Mouse (Mus musculus) G1E (cell line): ENCODE results near the gene Myh9.

ENCODE experiments used
- CTCF ChIP-seq: IDR thresholded peaks from 2 replicates; pipeline ENCODE4 v1.5.1; 2012; ENCODE audit warnings: low read depth, low read length, inconsistent platforms, mixed read lengths
- GATA1 ChIP-seq: IDR thresholded peaks from 2 replicates; pipeline ENCODE4 v1.6.1; 2012; ENCODE audit warnings: borderline replicate concordance, low read length, inconsistent platforms, mixed read lengths
- POLR2AphosphoS5 ChIP-seq: IDR thresholded peaks from 2 replicates; pipeline ENCODE4 v1.6.1; 2012; ENCODE audit warnings: low read depth, low read length, inconsistent platforms; ENCODE audit not compliant: insufficient replicate concordance
- TAL1 ChIP-seq: conservative IDR thresholded peaks from 2 replicates; pipeline ENCODE4 v1.6.1; 2012; ENCODE audit warnings: low read depth, low read length, inconsistent platforms, mixed read lengths

GRCm38 (mm10) chr15:77881698-77882097 is 39.7 kb upstream of the Myh9 start:
- peak; percentile 86 for TF ChIP-seq TAL1
- TF ChIP-seq CTCF, result no peak
- TF ChIP-seq GATA1, result no peak
- TF ChIP-seq POLR2AphosphoS5, result no peak
